Mouse (Mus musculus): ENCODE measurements around the gene Fstl3. TPM values are rescaled to one million over a fixed set of nuclear protein-coding genes. Genes with fewer than 3 reads are reported as not detected.

Fstl3 gene
- total RNA-seq, 4 experiments from 2014 or later = 2.2 to 2.9 (median 2.4) TPM

GRCm38 (mm10) chr10:79783920-79784800, 7.1 kb downstream of the Fstl3 start:
- DNase-seq (ENCODE audit: low spot score in 2 of 2) = no peak

DNA sequence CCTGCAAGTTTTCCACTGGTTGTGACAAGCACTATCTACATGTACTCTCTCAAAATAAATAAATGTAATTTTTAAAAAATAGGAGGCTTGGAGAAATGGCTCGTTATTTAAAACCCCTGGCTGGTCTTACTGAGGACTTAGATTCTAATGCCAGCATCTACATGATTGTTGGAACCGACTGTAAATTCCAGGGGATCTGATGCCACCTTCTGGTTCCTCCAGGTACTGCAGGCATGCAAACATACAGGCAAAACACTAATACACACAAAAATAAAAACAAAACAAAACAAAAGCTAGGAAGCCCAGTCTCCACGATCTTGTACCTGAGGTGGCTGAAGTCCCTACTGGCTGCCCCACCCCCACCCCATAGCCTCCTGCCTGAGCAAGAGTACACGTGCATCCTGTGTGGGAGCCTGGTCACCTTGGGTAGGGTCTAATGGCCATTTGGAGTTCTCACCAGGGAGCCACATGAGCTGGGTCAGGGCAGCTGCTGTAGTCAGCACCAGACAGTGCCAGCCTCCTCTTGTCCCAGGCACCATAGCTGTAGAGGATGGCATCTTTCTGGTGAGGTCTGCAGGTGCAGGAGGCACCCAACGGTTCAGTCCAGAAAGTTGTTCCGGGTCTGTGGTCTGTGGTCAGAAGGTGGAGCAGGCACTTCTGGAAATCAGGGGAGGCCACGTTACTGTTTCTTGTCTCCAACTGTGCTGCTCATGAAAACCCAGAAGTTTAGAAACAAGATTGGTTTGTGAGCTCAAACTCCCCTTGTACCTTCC, 11.5 kb downstream of the Fstl3 start:
- peak in 1 of 2 experiments; percentile 82 for DNase-seq (ENCODE audit: low spot score in 2 of 2)

DNA sequence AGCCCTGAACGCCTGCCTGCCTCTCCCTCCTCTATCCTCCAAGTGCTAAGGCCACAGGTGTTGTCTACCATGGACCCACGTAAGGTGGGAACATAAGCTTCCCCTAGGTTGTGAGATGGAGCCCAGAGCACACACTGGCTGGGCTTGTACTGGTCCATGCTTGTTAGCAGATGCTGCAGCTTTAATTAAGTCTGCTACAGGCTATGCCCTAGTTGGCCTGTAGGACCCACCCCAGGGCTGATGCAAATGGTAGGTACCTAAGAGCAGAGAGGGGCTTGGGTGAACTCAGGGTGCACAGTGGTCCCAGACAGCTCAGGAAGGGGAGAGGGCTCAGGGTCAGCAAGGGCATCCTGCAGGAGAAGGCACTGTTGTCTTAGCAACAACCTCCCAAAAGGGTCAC, 12.5 kb downstream of the Fstl3 start:
- no peak for DNase-seq (ENCODE audit: low spot score in 2 of 2)

- no peak for DNase-seq (ENCODE audit: low spot score in 2 of 2)
Measured at GRCm38 (mm10) chr10:79790861-79791260, 13.8 kb downstream of the Fstl3 start, which contains the start of gene Prss57. Prss57 (minus strand) TSS chr10:79790961.

DNA sequence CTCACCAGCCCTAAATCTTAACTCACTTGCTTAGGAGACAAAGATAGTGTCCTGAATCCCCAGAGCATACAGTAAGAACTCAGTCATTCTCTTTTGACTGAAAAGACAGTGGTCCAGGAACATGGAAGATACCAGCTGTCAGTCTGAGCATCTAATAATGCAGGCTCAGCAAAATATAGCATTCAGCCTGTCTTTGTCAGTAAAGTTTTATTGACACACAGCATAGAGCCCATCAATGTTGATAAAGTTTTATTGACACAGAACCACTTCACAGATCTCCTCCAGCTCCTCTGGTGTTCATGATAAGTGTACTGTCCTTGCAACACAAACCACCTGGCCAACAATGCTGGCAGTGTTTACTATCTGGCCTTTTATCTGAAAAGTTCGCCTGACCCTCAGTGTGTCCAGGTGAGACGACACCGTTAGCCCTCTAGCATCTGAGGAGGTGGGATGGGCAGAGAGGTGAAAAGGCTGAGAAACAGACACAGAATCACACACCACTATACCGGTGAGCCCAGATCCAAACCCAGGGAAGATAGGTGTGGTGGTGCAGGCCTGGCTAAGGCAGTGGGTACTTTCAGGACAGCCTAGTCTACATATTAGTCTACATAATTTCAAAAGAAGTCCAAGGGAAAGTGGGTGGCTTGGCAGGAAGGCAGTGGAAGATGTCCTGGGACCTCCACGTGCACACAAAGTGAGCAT, 15.4 kb downstream of the Fstl3 start:
- no peak for DNase-seq (ENCODE audit: low spot score in 2 of 2)

DNA sequence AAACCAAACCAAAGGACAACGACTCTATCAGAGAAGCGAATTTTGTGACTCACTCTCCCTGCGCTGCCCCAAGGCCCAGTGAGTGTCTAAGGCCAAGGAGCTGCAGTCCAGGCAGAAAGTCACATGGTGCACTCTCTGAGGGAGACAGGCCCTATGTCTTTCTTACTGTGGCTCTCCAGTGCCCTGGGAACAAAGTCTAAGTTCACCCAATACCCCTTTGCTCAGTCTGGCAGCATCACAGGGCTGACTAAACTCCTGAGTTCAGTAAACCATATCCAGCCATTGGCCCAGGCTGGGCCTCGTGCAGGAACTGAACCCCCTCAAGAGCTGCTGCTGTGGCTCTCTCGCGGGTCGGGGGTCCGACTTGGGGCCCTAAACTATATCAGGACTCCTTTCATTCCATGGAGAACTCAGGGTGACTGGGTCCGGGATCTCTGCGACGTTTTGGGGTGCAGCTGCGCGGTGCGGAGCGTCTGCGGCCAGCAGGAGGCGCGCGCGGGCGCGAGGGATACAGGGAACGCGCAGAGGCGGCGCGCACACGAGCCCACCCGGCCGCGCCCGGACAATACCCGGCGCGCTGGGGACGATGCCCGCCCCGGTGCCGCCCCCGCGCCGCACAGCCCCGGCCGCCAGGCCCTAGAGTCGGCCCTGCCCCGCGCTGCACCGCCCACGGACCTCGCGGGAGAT, 16.1 kb downstream of the Fstl3 start, which contains the start of gene Palm:
Palm (plus strand) TSS at position 522 of the 687 bp plus-strand sequence.
- DNase-seq (ENCODE audit: low spot score in 2 of 2) = peak; percentile 51 to 86

- peak in 1 of 2 experiments; percentile 63 for DNase-seq (ENCODE audit: low spot score in 2 of 2)
Measured at GRCm38 (mm10) chr10:79793738-79794490, 16.8 kb downstream of the Fstl3 start.

- DNase-seq (ENCODE audit: low spot score in 2 of 2) = no peak
Measured at GRCm38 (mm10) chr10:79794491-79794931, 17.4 kb downstream of the Fstl3 start.

DNA sequence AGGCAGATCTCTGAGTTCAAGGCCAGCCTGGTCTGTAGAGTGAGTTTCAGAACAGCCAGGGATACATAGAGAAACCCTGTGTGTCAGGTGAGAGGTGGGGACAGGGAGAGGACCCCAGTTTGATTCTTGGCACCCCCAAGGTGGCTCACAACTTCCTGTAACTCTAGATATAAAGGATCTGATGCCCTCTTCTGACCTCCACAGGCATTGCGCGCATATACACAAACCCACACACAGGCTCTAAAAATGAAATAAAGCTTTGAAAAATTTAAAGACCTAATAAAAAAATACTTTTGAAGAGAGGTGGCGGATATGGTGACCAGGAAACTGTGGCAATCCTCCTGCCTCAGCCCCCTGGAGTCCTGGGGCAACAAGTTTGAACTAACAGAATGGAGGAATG, 18.8 kb downstream of the Fstl3 start:
- DNase-seq (ENCODE audit: low spot score in 2 of 2) = no peak

- DNase-seq (ENCODE audit: low spot score in 2 of 2) = no peak
Measured at GRCm38 (mm10) chr10:79797326-79797725, 20.3 kb downstream of the Fstl3 start.

- DNase-seq (ENCODE audit: low spot score in 2 of 2) = no peak
Measured at GRCm38 (mm10) chr10:79798289-79798928, 21.3 kb downstream of the Fstl3 start.

DNA sequence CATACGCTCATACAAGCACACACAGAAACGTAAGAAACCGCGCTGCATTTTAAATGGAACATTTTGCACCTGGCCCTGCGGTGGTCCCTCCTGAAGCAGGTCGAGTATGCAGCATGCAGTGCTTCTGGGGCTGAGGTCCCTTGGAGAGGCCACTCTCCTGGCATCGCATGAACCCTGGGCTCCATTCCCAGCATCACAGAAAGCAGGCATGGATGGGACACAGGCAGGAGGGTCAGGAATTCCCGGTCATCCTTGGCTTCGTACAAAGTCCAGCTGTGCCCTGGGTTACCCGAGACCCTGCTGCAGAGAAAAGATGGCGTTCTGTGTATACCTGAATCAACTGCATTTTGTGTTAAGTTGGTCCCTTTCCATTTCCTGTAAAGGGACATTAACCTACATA, 23.4 kb downstream of the Fstl3 start:
- no peak for DNase-seq (ENCODE audit: low spot score in 2 of 2)

DNA sequence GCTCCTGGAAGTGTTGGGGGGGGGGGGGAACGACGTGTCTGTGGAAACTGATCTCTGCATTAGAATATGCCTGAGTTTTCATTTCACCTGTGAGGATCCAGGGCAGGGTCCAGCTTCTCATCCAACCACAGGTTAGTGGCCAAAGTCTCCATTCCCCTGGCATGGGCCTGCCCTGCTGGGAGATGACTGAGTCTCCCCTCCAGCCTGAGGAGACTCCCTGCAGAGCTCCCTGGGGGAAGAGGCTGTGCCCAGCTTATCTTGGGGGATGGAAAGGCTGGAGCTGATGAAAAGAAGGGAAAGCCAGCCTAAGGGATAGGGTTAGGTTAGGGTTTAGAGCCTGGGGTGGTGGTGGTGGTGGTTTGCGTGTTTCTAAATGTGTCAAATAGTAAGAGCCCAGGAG, 24.8 kb downstream of the Fstl3 start:
- no peak for DNase-seq (ENCODE audit: low spot score in 2 of 2)

DNA sequence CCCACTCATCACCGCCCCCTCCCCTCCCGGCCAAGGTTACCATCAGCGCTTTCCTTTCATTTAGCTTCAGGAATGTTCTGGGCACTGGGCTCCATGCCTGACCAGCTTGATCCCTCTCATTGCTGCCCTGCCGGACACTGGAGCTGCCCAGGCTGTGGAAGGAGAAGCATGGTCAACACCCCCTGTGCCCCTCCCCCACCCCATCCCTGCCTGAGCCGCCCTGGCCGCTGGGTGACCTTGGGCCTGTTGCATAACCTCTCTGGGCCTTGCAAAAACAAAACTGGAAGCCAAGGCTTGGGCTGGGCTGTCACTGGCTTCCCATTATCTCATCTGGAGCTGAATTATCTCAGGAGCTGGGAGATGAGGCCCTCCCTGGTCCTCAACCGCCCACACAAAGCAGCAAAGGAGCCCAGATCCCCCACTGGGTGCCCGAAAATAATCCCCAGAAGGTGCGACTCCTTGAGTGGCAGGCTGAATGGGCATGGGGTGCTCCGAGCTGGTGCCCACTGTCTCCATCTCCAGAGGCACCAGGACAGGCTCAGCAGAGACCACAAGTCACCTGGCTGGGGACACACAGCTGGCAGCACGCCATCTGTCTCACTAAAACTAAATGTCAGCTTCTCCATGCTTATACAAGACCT, 25.4 kb downstream of the Fstl3 start:
- DNase-seq (ENCODE audit: low spot score in 2 of 2) = no peak

GRCm38 (mm10) chr10:79803716-79804323, 26.7 kb downstream of the Fstl3 start:
- DNase-seq (ENCODE audit: low spot score in 2 of 2) = peak; percentile 89 to 90

DNA sequence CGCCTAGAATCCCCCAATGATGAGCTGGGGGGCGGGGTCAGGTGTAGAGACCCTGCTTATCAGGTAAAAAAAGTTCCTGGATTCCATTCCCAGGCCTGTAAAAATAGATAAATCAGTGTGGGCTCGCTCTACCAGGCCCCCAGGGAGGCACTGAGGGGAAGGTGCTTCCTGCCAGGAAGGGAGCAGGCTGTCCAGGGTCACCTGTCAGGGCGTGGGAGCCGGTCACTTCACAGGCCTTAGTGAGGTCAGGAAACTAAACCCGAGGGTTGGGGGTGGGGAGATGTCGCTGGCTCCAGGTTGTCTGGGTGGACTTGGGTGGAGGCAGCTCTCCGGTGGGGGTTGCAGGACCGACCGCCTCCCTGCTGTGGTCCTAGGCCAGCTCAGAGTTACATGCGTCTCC, 28.6 kb downstream of the Fstl3 start:
- no peak for DNase-seq (ENCODE audit: low spot score in 2 of 2)

GRCm38 (mm10) chr10:79806331-79806730, 29.3 kb downstream of the Fstl3 start:
- no peak for DNase-seq (ENCODE audit: low spot score in 2 of 2)

- DNase-seq (ENCODE audit: low spot score in 2 of 2) = no peak
Measured at GRCm38 (mm10) chr10:79806972-79807371, 29.9 kb downstream of the Fstl3 start.

- no peak for DNase-seq (ENCODE audit: low spot score in 2 of 2)
Measured at GRCm38 (mm10) chr10:79807826-79808225, 30.8 kb downstream of the Fstl3 start.

Measured in layer of hippocampus, adult 8-10 months (tissue).